Mouse (Mus musculus): Measurements from ENCODE around the gene Pilra. TPM values are rescaled to one million over a fixed set of nuclear protein-coding genes. Genes with fewer than 3 reads are reported as not detected.

Gene Pilra
- total RNA-seq, 2 experiments from 2014 or later: 0.10 to 0.59 TPM

DNA sequence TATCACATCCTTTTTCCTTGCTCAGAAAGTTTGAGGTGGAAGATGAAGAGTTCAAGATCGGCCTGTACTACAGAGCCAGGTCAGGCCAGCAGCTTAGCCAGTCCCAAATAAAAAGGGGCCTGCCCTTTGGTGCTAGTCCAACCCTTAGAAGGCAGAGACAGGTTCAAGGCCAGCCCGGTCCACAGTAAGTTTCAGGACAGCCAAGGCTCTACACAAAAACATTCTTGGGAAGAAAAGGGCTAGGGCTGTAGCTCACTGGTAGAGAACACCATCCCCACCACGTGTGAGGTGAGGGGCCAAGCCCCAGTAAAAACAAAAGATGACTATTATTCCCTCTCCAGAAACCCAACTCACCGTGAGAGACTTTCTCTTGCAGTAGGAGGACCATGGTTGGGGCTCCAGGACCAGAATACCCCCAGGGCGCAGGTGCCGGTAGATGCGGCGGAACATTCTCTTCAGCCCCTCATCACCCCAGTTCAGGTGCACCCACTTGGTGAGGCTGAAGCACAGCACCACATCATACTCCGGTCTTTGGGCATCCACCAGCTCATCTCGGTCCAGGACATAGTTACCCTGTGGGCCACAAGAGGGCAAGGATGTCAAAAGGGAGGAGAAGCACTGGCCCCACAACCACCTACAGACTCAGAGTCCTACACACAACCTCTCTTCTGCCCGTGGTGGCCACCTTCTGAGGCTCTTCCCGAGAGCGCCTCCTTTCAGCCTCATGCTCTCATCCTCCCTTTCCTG, 53.1 kb downstream of the Pilra start:
- intact Hi-C loops (cut with DNase I): no loop called here
- DNase-seq: no peak

DNA sequence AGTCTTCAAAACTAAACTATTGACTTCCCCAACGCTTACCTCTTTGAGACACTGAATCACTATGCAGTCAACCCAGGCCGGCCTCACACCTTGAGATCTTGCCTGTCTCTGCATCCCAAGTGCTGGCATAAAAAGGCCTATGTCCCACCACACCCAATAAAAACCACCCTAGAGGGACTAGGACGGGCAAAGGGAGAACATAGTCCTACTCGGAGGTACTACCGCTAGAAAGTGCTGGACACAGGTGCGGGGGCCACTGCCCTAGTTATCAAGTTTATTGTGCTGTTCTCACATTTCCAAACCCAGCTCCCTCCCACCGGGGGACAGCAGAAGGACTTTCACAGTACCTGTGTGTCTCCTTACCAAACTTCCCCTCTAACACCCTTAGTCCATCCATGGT, 54.4 kb downstream of the Pilra start:
- intact Hi-C loops (cut with DNase I): no loop called here
- no peak for DNase-seq

DNA sequence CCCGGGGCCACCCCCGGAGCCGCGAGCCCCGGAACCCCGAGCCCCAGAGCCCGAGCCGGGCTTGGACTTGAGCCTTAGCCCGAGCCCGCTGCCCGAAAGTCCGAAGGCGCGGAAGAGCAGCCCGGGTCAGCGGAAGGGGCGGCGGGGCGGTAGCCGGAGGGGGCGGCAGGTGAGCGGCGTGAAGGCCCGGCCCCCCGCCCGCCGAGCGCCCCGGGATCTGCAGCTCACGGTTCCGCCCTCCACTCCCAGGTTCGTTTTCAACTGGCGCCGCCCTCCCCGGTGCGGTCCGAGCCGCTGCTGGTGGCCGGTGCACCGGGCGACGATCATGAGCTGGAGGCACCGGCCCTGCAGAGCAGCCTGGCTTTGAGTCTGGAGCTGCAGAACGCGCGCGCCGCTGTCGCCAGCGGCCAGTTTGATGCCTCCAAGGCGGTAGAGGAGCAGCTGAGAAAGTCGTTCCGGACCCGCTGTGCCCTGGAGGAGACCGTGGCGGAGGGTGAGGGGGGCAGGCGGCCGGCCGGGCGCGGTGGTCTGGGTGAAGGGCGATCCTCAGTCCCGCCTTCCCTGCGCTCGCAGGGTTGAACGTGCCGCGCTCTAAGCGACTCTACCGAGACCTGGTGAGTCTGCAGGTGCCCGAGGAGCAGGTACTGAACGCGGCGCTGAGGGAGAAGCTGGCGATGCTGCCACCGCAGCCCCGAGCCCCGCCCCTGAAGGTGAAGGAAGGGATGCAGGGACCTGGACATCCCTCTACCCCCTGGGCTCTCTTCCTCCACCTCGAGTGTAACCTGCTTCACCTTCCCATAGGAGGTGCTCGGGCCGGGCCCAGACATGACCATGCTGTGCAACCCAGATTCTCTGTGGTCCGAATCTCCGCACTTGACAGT, 56.8 kb downstream of the Pilra start:
- DNase-seq: no peak
- intact Hi-C loops (cut with DNase I): loop anchor here (5.0 kb wide), 2 partner anchors 247 to 437 kb away; partner anchors contain the start of genes Epo and Gnb2

DNA sequence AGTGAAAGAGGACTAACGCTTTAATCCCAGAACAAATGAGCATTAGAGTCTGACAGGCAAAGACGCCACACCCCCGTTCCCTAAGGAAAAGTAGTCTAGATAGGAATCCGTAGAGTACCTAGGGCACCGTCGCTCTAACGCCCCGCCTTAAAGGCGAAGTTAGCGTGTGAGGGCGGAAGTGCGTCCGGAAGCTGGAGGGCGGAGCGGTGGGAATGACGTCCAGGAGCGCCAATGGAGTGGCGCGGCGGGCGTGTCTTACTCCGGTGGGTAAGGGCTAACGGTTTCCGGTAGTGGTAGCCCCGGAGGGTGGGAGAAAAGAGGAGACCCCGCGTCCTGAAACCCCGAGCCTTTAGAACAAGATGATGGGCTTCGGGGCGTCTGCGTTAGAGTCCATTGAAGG, 57.4 kb downstream of the Pilra start, which contains the start of gene Ppp1r35:
Ppp1r35 (plus strand) TSS at position 215 of the 400 bp plus-strand sequence.
- intact Hi-C loops (cut with DNase I): loop anchor here (5.0 kb wide), 2 partner anchors 246 to 436 kb away; partner anchors contain the start of genes Epo and Gnb2
- DNase-seq: peak; percentile 94 to 97

DNA sequence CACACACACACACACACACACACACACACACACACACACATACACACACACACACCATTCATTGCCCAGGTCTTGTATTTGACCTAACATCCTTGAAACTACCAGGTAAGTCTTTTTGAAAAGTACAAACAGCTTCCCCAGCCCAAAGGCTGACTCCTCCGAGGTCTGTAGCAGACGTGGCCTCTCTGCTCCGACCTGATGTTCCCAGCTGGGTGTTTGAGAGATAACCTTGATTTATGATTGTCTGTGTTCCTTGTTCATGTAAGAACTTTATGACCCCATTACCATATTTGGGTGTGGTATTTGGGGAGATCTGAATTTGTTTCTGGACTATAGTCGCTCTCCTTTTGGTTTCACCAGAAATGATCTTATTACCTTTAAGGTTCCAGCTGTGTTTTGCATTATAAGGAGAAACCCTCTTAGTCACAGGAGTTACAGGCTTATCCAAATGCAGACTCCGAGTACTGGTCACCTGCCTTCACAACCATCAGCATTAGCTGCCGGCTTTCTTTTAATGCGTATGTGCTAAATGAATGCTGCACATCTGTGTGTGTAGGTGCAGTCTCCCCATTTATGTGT, 58.7 kb downstream of the Pilra start:
- no peak for DNase-seq
- intact Hi-C loops (cut with DNase I): loop anchor here (5.0 kb wide), 2 partner anchors 245 to 435 kb away; partner anchors contain the start of genes Epo and Gnb2

DNA sequence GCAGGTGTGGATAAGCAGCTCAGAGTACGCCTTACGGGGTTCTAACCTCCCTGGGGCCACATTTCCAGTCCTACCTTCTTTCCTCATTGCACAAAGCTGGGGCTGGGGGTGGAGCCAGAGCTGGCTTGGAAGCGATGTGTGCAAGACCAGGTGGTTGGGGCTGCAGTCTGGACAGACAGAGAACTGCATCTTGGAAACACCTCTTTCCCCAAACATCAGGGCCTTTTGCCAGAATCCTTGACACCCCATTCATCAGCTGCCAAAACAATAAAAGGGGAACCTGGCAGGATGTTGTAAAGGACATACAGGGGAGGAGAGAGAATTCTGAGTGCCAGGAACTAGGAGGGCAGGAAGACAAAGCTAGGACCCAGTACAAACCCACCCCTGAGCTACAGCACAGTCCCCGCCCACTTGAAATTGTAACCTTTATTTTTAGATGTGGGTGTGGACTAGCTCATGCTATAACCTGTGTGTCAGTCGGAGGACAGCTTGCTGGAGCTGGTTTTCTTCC, 59.6 kb downstream of the Pilra start:
- intact Hi-C loops (cut with DNase I): loop anchor here (5.0 kb wide), 2 partner anchors 244 to 434 kb away; partner anchors contain the start of genes Epo and Gnb2
- DNase-seq: no peak

DNA sequence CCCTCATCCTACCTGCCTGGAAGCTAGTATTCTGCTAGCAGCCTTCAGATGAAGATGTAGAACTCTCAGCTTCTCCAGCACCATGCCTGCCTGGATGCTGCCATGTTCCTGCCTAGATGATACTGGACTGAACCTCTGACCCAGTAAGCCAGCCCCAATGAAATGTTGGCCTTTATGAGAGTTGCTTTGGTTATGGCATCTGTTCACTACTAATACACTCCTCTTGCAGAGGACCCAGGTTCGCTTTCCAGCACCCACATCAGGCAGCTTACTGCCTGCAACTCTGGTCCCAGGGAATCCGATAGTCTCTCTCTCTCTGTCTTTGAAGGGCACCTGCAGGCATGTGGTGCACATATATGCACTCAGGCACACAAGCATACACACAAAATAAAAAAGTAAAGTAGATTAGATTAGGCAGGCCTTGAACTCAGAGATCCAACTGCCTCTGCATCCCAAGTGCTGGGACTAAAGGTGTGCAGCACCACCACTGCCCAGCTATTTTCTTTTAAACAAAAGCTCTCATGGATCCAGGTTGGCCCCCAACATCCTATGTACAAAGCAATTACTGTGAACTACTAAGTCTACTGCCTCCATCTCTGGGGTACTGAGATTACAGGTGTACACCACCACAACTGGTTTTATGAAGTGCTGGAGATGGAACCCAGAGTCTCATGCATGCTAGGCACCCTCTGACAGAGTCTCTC, 60.3 kb downstream of the Pilra start:
- no peak for DNase-seq
- intact Hi-C loops (cut with DNase I): loop anchor here (5.0 kb wide), 2 partner anchors 243 to 433 kb away; partner anchors contain the start of genes Epo and Gnb2

DNA sequence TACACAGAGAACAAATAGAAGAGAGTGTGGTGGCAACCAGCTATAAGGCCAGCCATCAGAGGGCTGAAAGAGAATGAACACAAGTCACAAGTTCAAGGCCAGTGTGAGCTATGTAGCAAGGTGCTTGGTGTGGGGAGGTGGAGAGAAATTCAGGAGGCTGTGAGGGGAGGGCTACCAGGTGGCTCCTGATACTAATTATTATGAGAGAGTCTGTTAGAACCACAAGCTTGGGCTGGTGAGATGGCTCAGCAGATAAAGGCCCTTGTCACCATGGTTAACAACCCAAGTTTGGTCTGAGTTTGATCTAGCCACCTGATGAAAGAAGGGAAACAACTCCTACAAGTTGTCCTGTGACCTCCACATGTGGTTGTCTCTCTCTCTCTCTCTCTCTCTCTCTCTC, 63.3 kb downstream of the Pilra start:
- DNase-seq: no peak
- intact Hi-C loops (cut with DNase I): no loop called here

Other genes with a start within 250 kb of the Pilra start
- gene Mospd3, start 235.2 kb downstream of the Pilra start, total RNA-seq (2021): 10 to 100 TPM in 1 of 2 experiments, 1 to 10 TPM in 1; 9.6 to 13.7 TPM
- 10 to 100 TPM; 57.1 to 66.1 TPM for gene Pcolce, start 222.5 kb downstream of the Pilra start, total RNA-seq (2021)
- gene Fbxo24, start 207.3 kb downstream of the Pilra start, total RNA-seq (2021): not detected
- gene Lrch4, start 207.2 kb downstream of the Pilra start, total RNA-seq (2021): 10 to 100 TPM; 13.6 to 13.8 TPM
- gene Gm20605, start 207.1 kb downstream of the Pilra start, total RNA-seq (2021): 1 to 10 TPM; 2.0 to 2.9 TPM
- 1 to 10 TPM; 2.3 to 2.7 TPM for gene Sap25, start 194.9 kb downstream of the Pilra start, total RNA-seq (2021)
- gene Irs3, start 190.6 kb downstream of the Pilra start, total RNA-seq (2021): under 1 TPM; 0.47 to 0.48 TPM
- gene Agfg2, start 151.6 kb downstream of the Pilra start, total RNA-seq (2021): 1 to 10 TPM; 3.8 to 4.6 TPM
- gene Nyap1, start 94.7 kb downstream of the Pilra start, total RNA-seq (2021): under 1 TPM; 0.20 to 0.28 TPM
- 10 to 100 TPM; 52.2 to 55.6 TPM for gene Tsc22d4, start 90.6 kb downstream of the Pilra start, total RNA-seq (2021)
- 1 to 10 TPM; 5.6 to 7.9 TPM for gene Ppp1r35, start 57.4 kb downstream of the Pilra start, total RNA-seq (2021)
- 10 to 100 TPM; 20.8 to 25.2 TPM for gene Mepce, start 48.6 kb downstream of the Pilra start, total RNA-seq (2021)
- gene Zcwpw1, start 48.5 kb downstream of the Pilra start, total RNA-seq (2021): under 1 TPM in 1 of 2 experiments, not detected in 1; 0.17 TPM
- gene Pilrb1, start 21.8 kb upstream of the Pilra start, total RNA-seq (2021): not detected
- under 1 TPM in 1 of 2 experiments, not detected in 1; 0.23 TPM for gene Pilrb2, start 35.5 kb upstream of the Pilra start, total RNA-seq (2021)
- under 1 TPM in 1 of 2 experiments, not detected in 1; 0.07 TPM for gene Cyp3a13, start 85.3 kb upstream of the Pilra start, total RNA-seq (2021)
- under 1 TPM; 0.59 to 0.99 TPM for gene Gjc3, start 126.8 kb upstream of the Pilra start, total RNA-seq (2021)
- under 1 TPM in 1 of 2 experiments, not detected in 1; 0.46 TPM for gene Azgp1, start 145.2 kb upstream of the Pilra start, total RNA-seq (2021)
- gene Smok3a, start 185.0 kb upstream of the Pilra start, total RNA-seq (2021): not detected
- gene Smok3b, start 185.1 kb upstream of the Pilra start, total RNA-seq (2021): not detected
- not detected for gene Smok3c, start 216.9 kb upstream of the Pilra start, total RNA-seq (2021)
- gene Zkscan1, start 248.8 kb upstream of the Pilra start, total RNA-seq (2021): 10 to 100 TPM in 1 of 2 experiments, 1 to 10 TPM in 1; 7.0 to 10.2 TPM